Mouse (Mus musculus): ENCODE data around the gene Gls. TPM values are rescaled to one million over a fixed set of nuclear protein-coding genes. Genes with fewer than 3 reads are reported as not detected.
A peak's percentile ranks its signal among the peaks of the same experiment; 100 is the strongest.

Gene Gls
- polyA plus RNA-seq, 1 experiment from 2014 or later, result 14.2 TPM

GRCm38 (mm10) chr1:52230404-52230803 lies 2.6 kb downstream of the Gls start:
- 80% methylated on average over 1 of the region's 1 CpGs for WGBS
- H3K4me3 ChIP-seq, result no peak overlapping the region
- no peaks in the 10 kb centered on the region for H3K36me3 ChIP-seq
- peaks cover 5% of the 10 kb centered on the region; the same call in 1 of the 2 replicates for H3K27me3 ChIP-seq (ENCODE audit: insufficient read depth, poor library complexity, severe bottlenecking)
- no peaks in the 10 kb centered on the region for H3K9me3 ChIP-seq
- peaks cover 20% of the 10 kb centered on the region for H3K4me1 ChIP-seq (replicated peaks)
- H3K27ac ChIP-seq, result no peak overlapping the region
- DNase-seq (ENCODE audit: low spot score), result no peak

GRCm38 (mm10) chr1:52228178-52228577 lies 4.9 kb downstream of the Gls start:
- Histone ChIP-seq H3K4me1 (replicated peaks) (peaks cover 20% of the 10 kb centered on the region), H3K9me3 (no peaks in the 10 kb centered on the region), H3K27ac (no peak overlapping the region), H3K27me3 (ENCODE audit: insufficient read depth, poor library complexity, severe bottlenecking) (no peaks in the 10 kb centered on the region), H3K4me3 (no peak overlapping the region), H3K36me3 (no peaks in the 10 kb centered on the region)
- WGBS, result 90% methylated on average over 6 of the region's 6 CpGs
- DNase-seq (ENCODE audit: low spot score), result no peak

- Histone ChIP-seq H3K27ac (no peak overlapping the region), H3K27me3 (ENCODE audit: insufficient read depth, poor library complexity, severe bottlenecking) (no peaks in the 10 kb centered on the region), H3K9me3 (no peaks in the 10 kb centered on the region), H3K4me3 (no peak overlapping the region), H3K36me3 (no peaks in the 10 kb centered on the region), H3K4me1 (replicated peaks) (peaks cover 14% of the 10 kb centered on the region)
- DNase-seq (ENCODE audit: low spot score), result no peak
Observed at GRCm38 (mm10) chr1:52226416-52226815, 6.6 kb downstream of the Gls start.

- no peak overlapping the region for H3K4me3 ChIP-seq
- H3K4me1 ChIP-seq (replicated peaks), result no peaks in the 10 kb centered on the region
- H3K9me3 ChIP-seq, result no peaks in the 10 kb centered on the region
- H3K27me3 ChIP-seq (ENCODE audit: insufficient read depth, poor library complexity, severe bottlenecking), result no peaks in the 10 kb centered on the region
- H3K27ac ChIP-seq, result no peak overlapping the region
- H3K36me3 ChIP-seq, result peaks cover 27% of the 10 kb centered on the region; the same call in 1 of the 2 replicates
- DNase-seq (ENCODE audit: low spot score), result no peak
Observed at GRCm38 (mm10) chr1:52216766-52217165, 16.3 kb downstream of the Gls start.

- 91% methylated on average over 2 of the region's 2 CpGs for WGBS
- Histone ChIP-seq H3K36me3 (peaks cover 6% of the 10 kb centered on the region), H3K9me3 (no peaks in the 10 kb centered on the region), H3K4me3 (no peak overlapping the region), H3K4me1 (replicated peaks) (no peaks in the 10 kb centered on the region), H3K27ac (no peak overlapping the region), H3K27me3 (ENCODE audit: insufficient read depth, poor library complexity, severe bottlenecking) (no peaks in the 10 kb centered on the region)
- DNase-seq (ENCODE audit: low spot score), result no peak
Observed at GRCm38 (mm10) chr1:52182992-52183391, 50.0 kb downstream of the Gls start.

- Histone ChIP-seq H3K4me1 (replicated peaks) (no peaks in the 10 kb centered on the region), H3K9me3 (no peaks in the 10 kb centered on the region), H3K36me3 (no peaks in the 10 kb centered on the region), H3K4me3 (no peak overlapping the region), H3K27me3 (ENCODE audit: insufficient read depth, poor library complexity, severe bottlenecking) (no peaks in the 10 kb centered on the region), H3K27ac (no peak overlapping the region)
- no peak for DNase-seq (ENCODE audit: low spot score)
Observed at GRCm38 (mm10) chr1:52181994-52182393, 51.0 kb downstream of the Gls start.

GRCm38 (mm10) chr1:52179939-52180568 lies 53.0 kb downstream of the Gls start:
- no peaks in the 10 kb centered on the region for H3K9me3 ChIP-seq
- no peak for DNase-seq (ENCODE audit: low spot score)
- no peak overlapping the region for H3K4me3 ChIP-seq
- WGBS, result 93% methylated on average over 9 of the region's 9 CpGs
- no peak overlapping the region for H3K27ac ChIP-seq
- H3K27me3 ChIP-seq (ENCODE audit: insufficient read depth, poor library complexity, severe bottlenecking), result no peaks in the 10 kb centered on the region
- H3K36me3 ChIP-seq, result no peaks in the 10 kb centered on the region
- H3K4me1 ChIP-seq (replicated peaks), result no peaks in the 10 kb centered on the region

- H3K27me3 ChIP-seq (ENCODE audit: insufficient read depth, poor library complexity, severe bottlenecking), result no peaks in the 10 kb centered on the region
- WGBS, result 87% methylated on average over 2 of the region's 2 CpGs
Observed at GRCm38 (mm10) chr1:52176999-52177398, 56.0 kb downstream of the Gls start.

GRCm38 (mm10) chr1:52175983-52176382 lies 57.0 kb downstream of the Gls start:
- H3K9me3 ChIP-seq, result no peaks in the 10 kb centered on the region
- WGBS, result 82% methylated on average over 3 of the region's 3 CpGs
- H3K27me3 ChIP-seq (ENCODE audit: insufficient read depth, poor library complexity, severe bottlenecking), result no peaks in the 10 kb centered on the region
- H3K4me1 ChIP-seq (replicated peaks), result no peaks in the 10 kb centered on the region
- no peak overlapping the region for H3K27ac ChIP-seq
- no peak for DNase-seq (ENCODE audit: low spot score)
- H3K4me3 ChIP-seq, result no peak overlapping the region
- no peaks in the 10 kb centered on the region for H3K36me3 ChIP-seq

More at GRCm38 (mm10) chr1:52176999-52177398, 56.0 kb downstream of the Gls start:
- H3K4me3 ChIP-seq, result no peak overlapping the region
- no peak overlapping the region for H3K27ac ChIP-seq
- no peaks in the 10 kb centered on the region for H3K4me1 ChIP-seq (replicated peaks)
- no peak for DNase-seq (ENCODE audit: low spot score)
- no peaks in the 10 kb centered on the region for H3K36me3 ChIP-seq
- no peaks in the 10 kb centered on the region for H3K9me3 ChIP-seq

- Histone ChIP-seq H3K4me1 (replicated peaks) (no peaks in the 10 kb centered on the region), H3K9me3 (no peaks in the 10 kb centered on the region), H3K4me3 (no peak overlapping the region), H3K27ac (no peak overlapping the region), H3K27me3 (ENCODE audit: insufficient read depth, poor library complexity, severe bottlenecking) (no peaks in the 10 kb centered on the region), H3K36me3 (no peaks in the 10 kb centered on the region)
- 73% methylated on average over 5 of the region's 5 CpGs for WGBS
- no peak for DNase-seq (ENCODE audit: low spot score)
Observed at GRCm38 (mm10) chr1:52175321-52175720, 57.7 kb downstream of the Gls start.

- Histone ChIP-seq H3K27ac (no peak overlapping the region), H3K4me1 (replicated peaks) (0 out of 2 replicates have a peak, but pooled peaks cover 4% of the 10 kb centered on the region), H3K36me3 (no peaks in the 10 kb centered on the region), H3K4me3 (no peak overlapping the region), H3K9me3 (no peaks in the 10 kb centered on the region), H3K27me3 (ENCODE audit: insufficient read depth, poor library complexity, severe bottlenecking) (no peaks in the 10 kb centered on the region)
- WGBS, result 82% methylated on average over 8 of the region's 8 CpGs
- DNase-seq (ENCODE audit: low spot score), result no peak
Observed at GRCm38 (mm10) chr1:52171271-52171670, 61.8 kb downstream of the Gls start.

GRCm38 (mm10) chr1:52170747-52171146 lies 62.3 kb downstream of the Gls start:
- Histone ChIP-seq H3K4me1 (replicated peaks) (0 out of 2 replicates have a peak, but pooled peaks cover 4% of the 10 kb centered on the region), H3K9me3 (no peaks in the 10 kb centered on the region), H3K27me3 (ENCODE audit: insufficient read depth, poor library complexity, severe bottlenecking) (no peaks in the 10 kb centered on the region), H3K36me3 (no peaks in the 10 kb centered on the region), H3K4me3 (no peak overlapping the region), H3K27ac (no peak overlapping the region)
- no peak for DNase-seq (ENCODE audit: low spot score)
- 72% methylated on average over 7 of the region's 7 CpGs for WGBS

- no peak overlapping the region for H3K27ac ChIP-seq
- H3K4me3 ChIP-seq, result no peak overlapping the region
- H3K27me3 ChIP-seq (ENCODE audit: insufficient read depth, poor library complexity, severe bottlenecking), result no peaks in the 10 kb centered on the region
- H3K9me3 ChIP-seq, result no peaks in the 10 kb centered on the region
- no peaks in the 10 kb centered on the region for H3K36me3 ChIP-seq
- WGBS, result 12% methylated on average over 3 of the region's 3 CpGs
- 0 out of 2 replicates have a peak, but pooled peaks cover 4% of the 10 kb centered on the region for H3K4me1 ChIP-seq (replicated peaks)
- DNase-seq (ENCODE audit: low spot score), result peak; percentile 42
Observed at GRCm38 (mm10) chr1:52170057-52170456, 63.0 kb downstream of the Gls start.
